Mouse (Mus musculus) forebrain, embryonic 10.5 days (tissue): Measurements from ENCODE around the gene Cnot11. TPM values are rescaled to one million over a fixed set of nuclear protein-coding genes. Genes with fewer than 3 reads are reported as not detected.
"Not testable (repeated sequence)": the region's sequence is repeated elsewhere in the genome, so short reads cannot be mapped to it uniquely, and the experiment has no call there.

ENCODE experiments used
- DNase-seq: peaks from one replicate; pipeline ENCODE4 v3.0.0-alpha.2; 2017; ENCODE audit warnings: low spot score; ENCODE audit errors: extremely low spot score
- H3K27ac ChIP-seq: fragments of 300-500 bp; sonication (generic); 2 replicates; pipeline ENCODE4 v1.5.1; 2016; ENCODE audit warnings: mild to moderate bottlenecking
- H3K27me3 ChIP-seq: fragments of 300-500 bp; sonication (generic); 2 replicates; pipeline ENCODE4 v1.6.1; 2016; ENCODE audit warnings: mild to moderate bottlenecking; ENCODE audit not compliant: poor library complexity, severe bottlenecking
- H3K36me3 ChIP-seq: fragments of 300-500 bp; sonication (generic); replicated peaks from 2 replicates; pipeline ENCODE4 v1.6.1; 2016; ENCODE audit warnings: mild to moderate bottlenecking, moderate library complexity
- H3K4me1 ChIP-seq: fragments of 300-500 bp; sonication (generic); 2 replicates; pipeline ENCODE4 v1.6.1; 2016
- H3K4me3 ChIP-seq: fragments of 300-500 bp; sonication (generic); 2 replicates; pipeline ENCODE4 v1.5.1; 2016; ENCODE audit warnings: mild to moderate bottlenecking, moderate library complexity
- H3K9me3 ChIP-seq: fragments of 300-500 bp; sonication (generic); 2 replicates; pipeline ENCODE4 v1.6.1; 2016; ENCODE audit warnings: mild to moderate bottlenecking, moderate library complexity
- WGBS: fragments of 180-500 bp; shearing (Covaris S2); methylation state at CpG from one replicate; pipeline ENCODE4 v1.1.7; 2016; 5-methylcytosine and 5-hydroxymethylcytosine counted together
- polyA plus RNA-seq: library from polyadenylated mRNA; unstranded; fragments of >200 nt; fragmentation: Nextera tagmentation; extraction: Ambion mirVana; gene quantifications from 2 replicates; pipeline ENCODE4 v1.2.1, GENCODE M21; 2016

The Cnot11 gene
- polyA plus RNA-seq, 1 experiment from 2014 or later = 21.5 TPM

- 28% methylated on average over 8 of the region's 8 CpGs for WGBS
- Histone ChIP-seq H3K4me3 (peak overlapping the region; percentile 74), H3K4me1 (peaks cover 43% of the 10 kb centered on the region), H3K27ac (peak overlapping the region; percentile 98), H3K27me3 (no peaks in the 10 kb centered on the region), H3K36me3 (peaks cover 7% of the 10 kb centered on the region), H3K9me3 (no peaks in the 10 kb centered on the region)
- no peak for DNase-seq
Measured at GRCm38 (mm10) chr1:39575778-39576375, 41.1 kb downstream of the Cnot11 start.

GRCm38 (mm10) chr1:39576431-39577243 is 41.8 kb downstream of the Cnot11 start:
- peak; percentile 63 for DNase-seq
- under 1% methylated on average over 88 of the region's 88 CpGs for WGBS
- Histone ChIP-seq H3K9me3 (no peaks in the 10 kb centered on the region), H3K27ac (peak overlapping the region; percentile 98), H3K4me3 (peak overlapping the region; percentile 74), H3K36me3 (peaks cover 4% of the 10 kb centered on the region), H3K4me1 (peaks cover 43% of the 10 kb centered on the region), H3K27me3 (no peaks in the 10 kb centered on the region)

DNA sequence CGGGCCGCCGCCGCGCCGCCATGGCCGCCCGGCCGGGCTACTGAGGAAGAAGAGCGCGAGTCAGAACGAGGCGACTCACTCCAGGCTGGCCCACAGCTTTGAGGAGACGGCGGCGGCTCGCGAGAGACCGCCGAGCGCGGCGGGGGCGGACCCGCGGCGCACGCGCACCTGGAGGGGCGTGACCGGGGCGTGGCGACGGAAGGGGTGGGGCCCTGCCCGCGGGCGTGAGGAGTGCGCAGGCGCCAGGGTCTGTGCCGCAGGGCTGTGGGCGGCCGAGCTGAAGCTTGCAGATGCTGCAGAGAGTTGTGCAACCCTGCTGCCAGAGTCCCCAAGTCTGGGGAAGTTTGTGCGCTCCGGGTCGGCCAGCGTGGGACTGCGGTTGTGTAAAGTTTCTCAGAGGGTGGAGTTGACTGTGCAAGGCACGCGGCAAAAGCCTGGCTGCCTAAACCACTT is 42.5 kb downstream of the Cnot11 start, which contains the start of gene Rnf149:
Gene Rnf149, minus strand, starts transcription at position 153 of the 453 bp plus-strand sequence.
- WGBS = under 1% methylated on average over 49 of the region's 49 CpGs
- H3K4me1 ChIP-seq = peaks cover 42% of the 10 kb centered on the region

DNA sequence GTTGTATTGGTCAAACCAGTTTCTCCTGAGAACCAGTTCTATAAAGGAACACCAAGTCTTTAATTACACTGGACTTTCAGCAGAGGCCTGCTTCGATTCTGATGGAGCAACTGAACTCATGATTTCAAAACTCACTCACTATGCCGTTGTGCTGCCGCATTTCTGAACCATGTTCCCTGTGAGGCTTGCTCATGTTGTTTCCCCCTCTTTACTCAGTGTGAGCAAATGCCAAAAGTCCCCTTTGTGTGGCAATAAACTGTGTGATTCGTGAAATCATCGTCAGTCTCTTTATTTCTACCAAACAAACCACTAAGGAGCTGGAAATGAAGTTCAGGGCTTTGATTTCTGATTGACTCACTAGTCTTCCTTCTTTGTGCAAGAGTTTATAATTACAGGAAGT is 43.7 kb downstream of the Cnot11 start:
- no peak for DNase-seq
- Histone ChIP-seq H3K27ac (no peak overlapping the region), H3K4me3 (no peak overlapping the region), H3K36me3 (no peaks in the 10 kb centered on the region), H3K27me3 (no peaks in the 10 kb centered on the region), H3K9me3 (no peaks in the 10 kb centered on the region), H3K4me1 (peaks cover 39% of the 10 kb centered on the region)
- 92% methylated on average over 5 of the region's 5 CpGs for WGBS

More for the DNA sequence above, 42.5 kb downstream of the Cnot11 start, which contains the start of gene Rnf149:
- Histone ChIP-seq H3K27ac (peak within 1 kb of the TSS; percentile 98), H3K27me3 (no peaks in the 10 kb centered on the region), H3K4me3 (peak within 1 kb of the TSS; percentile 74), H3K9me3 (no peaks in the 10 kb centered on the region), H3K36me3 (peaks cover 3% of the 10 kb centered on the region)
- peak; percentile 94 for DNase-seq

GRCm38 (mm10) chr1:39579139-39579538 is 44.3 kb downstream of the Cnot11 start:
- WGBS = 84% methylated on average over 6 of the region's 6 CpGs
- H3K9me3 ChIP-seq = no peaks in the 10 kb centered on the region
- no peak for DNase-seq

DNA sequence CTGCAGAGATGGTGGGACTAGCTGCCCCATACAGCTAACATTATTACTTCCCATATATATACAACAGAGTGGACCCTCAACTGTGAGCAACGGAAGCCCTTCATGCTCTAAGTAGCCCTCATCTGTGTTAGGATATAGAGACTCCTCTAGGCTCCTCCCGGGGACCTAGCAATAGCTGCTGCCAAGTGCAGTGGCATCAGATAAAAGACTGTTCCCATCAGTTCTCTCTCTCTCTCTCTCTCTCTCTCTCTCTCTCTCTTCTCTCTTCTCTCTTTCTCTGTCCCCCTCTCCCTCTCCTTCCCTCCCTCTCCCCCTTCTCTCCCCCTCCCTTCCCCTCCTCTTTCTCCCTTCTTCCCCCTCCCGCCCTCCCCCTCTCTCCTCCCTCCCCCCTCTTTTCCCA is 46.4 kb downstream of the Cnot11 start:
- H3K27me3 ChIP-seq = no peaks in the 10 kb centered on the region
- H3K4me1 ChIP-seq = peaks cover 14% of the 10 kb centered on the region
- no peaks in the 10 kb centered on the region for H3K36me3 ChIP-seq
- 90% methylated on average over 2 of the region's 3 CpGs for WGBS
- no peak for DNase-seq
- H3K4me3 ChIP-seq = no peak overlapping the region
- no peak overlapping the region for H3K27ac ChIP-seq
- H3K9me3 ChIP-seq = no peaks in the 10 kb centered on the region

More at GRCm38 (mm10) chr1:39579139-39579538, 44.3 kb downstream of the Cnot11 start:
- H3K27ac ChIP-seq = no peak overlapping the region
- no peak overlapping the region for H3K4me3 ChIP-seq
- H3K27me3 ChIP-seq = no peaks in the 10 kb centered on the region
- peaks cover 34% of the 10 kb centered on the region for H3K4me1 ChIP-seq
- H3K36me3 ChIP-seq = no peaks in the 10 kb centered on the region

DNA sequence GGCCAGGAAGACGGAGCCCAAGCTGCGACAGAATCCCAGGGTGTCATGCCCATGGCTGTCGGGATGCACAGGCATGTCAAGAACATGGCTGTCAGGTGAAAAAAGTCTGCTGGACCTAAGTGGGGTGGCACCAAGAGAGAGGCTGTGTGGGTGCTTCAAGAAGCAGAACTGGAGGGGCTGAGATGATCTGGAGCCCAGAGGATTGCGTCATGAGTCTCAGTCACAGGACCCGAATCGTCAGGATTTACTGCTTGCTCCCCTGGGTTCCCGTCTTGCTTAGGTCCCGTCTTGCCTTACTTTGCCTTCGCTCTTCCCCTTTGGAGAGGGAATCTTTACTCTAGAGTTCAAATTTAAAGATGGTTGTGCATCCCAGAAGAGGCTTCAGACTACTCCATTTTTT is 48.4 kb downstream of the Cnot11 start:
- Histone ChIP-seq H3K27ac (no peak overlapping the region), H3K4me3 (no peak overlapping the region), H3K9me3 (no peaks in the 10 kb centered on the region), H3K36me3 (no peaks in the 10 kb centered on the region), H3K4me1 (peaks cover 7% of the 10 kb centered on the region), H3K27me3 (no peaks in the 10 kb centered on the region)
- no peak for DNase-seq
- 91% methylated on average over 9 of the region's 9 CpGs for WGBS

DNA sequence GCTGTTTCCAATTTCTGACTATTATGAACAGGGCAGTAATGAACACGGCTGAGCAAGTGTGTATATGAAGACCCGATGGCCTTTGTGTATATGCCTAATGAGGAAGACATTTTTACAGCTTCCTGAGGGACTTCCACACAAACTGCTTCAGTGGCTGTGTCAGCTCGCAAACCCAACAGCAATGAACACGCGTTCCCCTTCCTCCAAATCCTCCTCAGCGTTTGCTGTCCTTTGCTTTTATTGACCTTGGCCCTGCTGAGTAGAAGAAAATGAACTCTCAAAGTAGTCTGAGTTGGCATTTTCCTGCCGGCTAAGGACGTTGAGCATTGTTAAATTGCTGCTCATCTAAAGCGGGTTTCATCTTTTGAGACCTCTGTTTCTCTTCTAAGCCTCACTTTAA is 50.6 kb downstream of the Cnot11 start:
- WGBS = 91% methylated on average over 9 of the region's 9 CpGs
- Histone ChIP-seq H3K36me3 (no peaks in the 10 kb centered on the region), H3K4me3 (no peak overlapping the region), H3K9me3 (no peaks in the 10 kb centered on the region), H3K27ac (no peak overlapping the region), H3K4me1 (no peaks in the 10 kb centered on the region), H3K27me3 (no peaks in the 10 kb centered on the region)
- DNase-seq = no peak

DNA sequence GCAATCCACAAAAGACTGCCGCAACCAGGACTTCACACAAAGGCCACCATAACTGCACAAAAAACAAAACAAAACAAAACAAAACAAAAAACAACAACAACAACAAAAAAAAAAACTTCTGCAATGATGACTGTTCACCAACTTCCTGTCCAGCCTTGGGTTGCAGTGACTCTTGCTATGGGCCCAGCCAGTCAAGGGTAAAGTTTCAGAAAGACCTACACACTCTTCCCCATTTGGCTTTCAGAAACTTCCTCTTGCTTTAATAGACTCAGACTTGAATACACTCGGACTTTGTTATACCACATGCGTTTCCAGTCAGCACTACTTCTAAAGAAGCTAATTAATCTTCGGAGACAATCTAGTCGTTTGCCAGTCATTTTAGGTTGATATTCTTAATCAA is 55.4 kb downstream of the Cnot11 start:
- H3K27me3 ChIP-seq = no peaks in the 10 kb centered on the region
- H3K4me3 ChIP-seq = no peak overlapping the region
- H3K36me3 ChIP-seq = no peaks in the 10 kb centered on the region
- WGBS = 88% methylated on average over 5 of the region's 5 CpGs
- no peaks in the 10 kb centered on the region for H3K4me1 ChIP-seq
- no peaks in the 10 kb centered on the region for H3K9me3 ChIP-seq
- no peak for DNase-seq
- H3K27ac ChIP-seq = no peak overlapping the region

- not testable (repeated sequence) for H3K4me3 ChIP-seq, H3K9me3 ChIP-seq, H3K27ac ChIP-seq, H3K36me3 ChIP-seq, DNase-seq, H3K27me3 ChIP-seq, H3K4me1 ChIP-seq
- 78% methylated on average over 1 of the region's 1 CpGs for WGBS
Measured at GRCm38 (mm10) chr1:39591557-39591956, 56.8 kb downstream of the Cnot11 start.

DNA sequence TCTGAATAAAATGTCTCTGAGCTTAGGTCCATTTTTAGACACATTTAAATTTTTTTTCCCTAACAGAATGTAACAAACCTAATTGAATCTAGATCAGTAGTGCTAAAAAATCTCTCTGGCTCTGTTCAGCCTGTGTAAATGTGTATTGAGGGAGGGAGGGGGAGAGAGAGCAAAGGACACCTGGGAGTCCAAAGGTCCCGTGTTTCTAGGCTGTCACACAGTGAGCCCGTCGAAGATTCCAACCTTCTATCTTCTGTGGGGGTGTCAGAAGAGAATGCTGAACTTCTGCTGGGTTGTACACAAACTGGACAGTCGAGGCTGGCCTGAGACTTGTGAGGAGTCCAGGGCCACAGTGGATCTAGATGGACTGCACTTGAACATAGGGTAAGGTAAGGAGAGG is 57.3 kb downstream of the Cnot11 start:
- H3K4me3 ChIP-seq = no peak overlapping the region
- H3K4me1 ChIP-seq = no peaks in the 10 kb centered on the region
- WGBS = 83% methylated on average over 4 of the region's 4 CpGs
- DNase-seq = no peak
- H3K9me3 ChIP-seq = no peaks in the 10 kb centered on the region
- H3K27me3 ChIP-seq = no peaks in the 10 kb centered on the region
- no peak overlapping the region for H3K27ac ChIP-seq
- no peaks in the 10 kb centered on the region for H3K36me3 ChIP-seq

DNA sequence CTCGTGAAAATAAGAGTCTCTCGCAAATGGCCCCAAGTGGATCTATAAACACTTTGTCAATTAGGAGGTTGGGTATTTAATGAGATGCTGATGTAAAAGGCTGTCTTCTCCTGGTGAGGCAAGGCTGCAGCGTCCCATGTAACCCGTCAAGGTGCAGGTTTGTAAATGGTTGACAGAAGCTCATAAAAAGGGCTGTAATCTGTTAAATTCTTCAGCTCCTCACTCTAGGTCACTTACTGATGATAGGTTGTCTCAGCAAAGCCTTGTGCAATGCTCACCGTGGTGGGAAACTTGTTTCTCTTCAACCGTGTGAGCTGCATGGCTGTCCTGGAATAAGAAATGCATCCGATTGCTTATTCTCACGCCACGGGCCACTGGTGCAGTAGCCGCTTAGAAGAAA is 59.0 kb downstream of the Cnot11 start:
- Histone ChIP-seq H3K4me1 (no peaks in the 10 kb centered on the region), H3K36me3 (no peaks in the 10 kb centered on the region), H3K27me3 (no peaks in the 10 kb centered on the region), H3K4me3 (no peak overlapping the region), H3K9me3 (no peaks in the 10 kb centered on the region), H3K27ac (no peak overlapping the region)
- no peak for DNase-seq
- WGBS = 88% methylated on average over 10 of the region's 10 CpGs
